Mouse (Mus musculus) frontal cortex, adult (tissue): ENCODE data around the gene Scaf11.

ENCODE experiments used
- ATAC-seq: cut with Nextera tagmentation; 2 replicates; pipeline ENCODE4 v1.9.2; 2017; ENCODE audit warnings: mild to moderate bottlenecking, moderate library complexity, mixed read lengths; ENCODE audit not compliant: low TSS enrichment

Gene Scaf11

DNA sequence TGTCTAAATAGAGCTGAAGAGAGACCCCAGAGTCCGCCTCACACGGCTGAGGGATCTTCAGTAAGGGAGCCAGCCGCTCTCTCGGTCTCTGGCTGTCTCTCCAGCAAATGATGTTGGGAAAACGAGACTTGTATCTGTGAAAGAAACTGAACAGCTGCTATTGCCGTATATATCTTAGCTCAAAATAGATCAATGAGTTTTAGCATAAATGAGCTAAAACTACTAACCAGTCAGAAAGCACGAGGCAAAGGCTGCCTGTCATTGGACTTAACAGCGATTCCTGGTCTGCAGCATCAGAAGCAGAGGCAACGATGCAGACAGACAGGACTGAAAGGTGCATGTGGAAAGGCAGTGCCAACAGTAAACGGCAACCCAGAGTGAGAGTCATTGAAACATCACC is 62.3 kb downstream of the Scaf11 start:
- peak; percentile 84 for ATAC-seq

DNA sequence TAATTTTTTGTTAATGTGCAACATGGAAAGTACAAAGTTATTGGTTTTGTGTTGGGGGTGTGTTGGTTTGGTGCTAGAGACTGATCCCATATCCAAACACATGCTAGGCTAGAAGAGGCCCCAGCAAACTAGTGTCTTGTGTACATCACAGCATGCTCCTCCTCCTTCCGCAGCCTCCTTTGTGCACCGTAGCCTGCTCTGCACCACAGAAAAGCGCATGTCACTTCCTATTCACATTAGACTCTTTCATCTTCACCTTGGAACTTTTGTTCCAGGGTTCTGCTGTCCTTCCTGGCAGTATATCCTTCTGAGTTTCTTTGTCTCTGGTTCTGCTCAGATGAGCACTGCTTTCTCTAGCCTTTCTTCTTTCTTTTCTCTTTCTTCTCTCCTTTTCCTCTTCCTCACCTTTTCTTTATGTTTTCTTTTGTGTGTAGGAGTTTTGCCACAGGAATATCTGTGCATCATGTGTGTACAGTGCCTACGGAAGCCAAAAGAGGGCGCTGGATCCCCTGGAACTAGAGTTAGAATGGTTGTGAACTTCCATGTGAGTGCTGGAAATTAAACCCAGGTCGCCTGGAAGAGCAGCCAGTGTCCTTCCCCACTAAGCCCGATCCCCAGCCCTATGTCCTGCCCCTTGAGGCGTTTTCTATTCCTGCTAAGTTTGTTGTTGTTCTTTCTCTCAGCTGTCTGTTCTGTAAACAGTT is 63.9 kb downstream of the Scaf11 start:
- no peak for ATAC-seq

GRCm38 (mm10) chr15:96395071-96395470 is 65.6 kb downstream of the Scaf11 start:
- ATAC-seq: no peak

GRCm38 (mm10) chr15:96392878-96393277 is 67.8 kb downstream of the Scaf11 start:
- ATAC-seq: no peak

GRCm38 (mm10) chr15:96388565-96388964 is 72.1 kb downstream of the Scaf11 start:
- ATAC-seq: peak; percentile 95

DNA sequence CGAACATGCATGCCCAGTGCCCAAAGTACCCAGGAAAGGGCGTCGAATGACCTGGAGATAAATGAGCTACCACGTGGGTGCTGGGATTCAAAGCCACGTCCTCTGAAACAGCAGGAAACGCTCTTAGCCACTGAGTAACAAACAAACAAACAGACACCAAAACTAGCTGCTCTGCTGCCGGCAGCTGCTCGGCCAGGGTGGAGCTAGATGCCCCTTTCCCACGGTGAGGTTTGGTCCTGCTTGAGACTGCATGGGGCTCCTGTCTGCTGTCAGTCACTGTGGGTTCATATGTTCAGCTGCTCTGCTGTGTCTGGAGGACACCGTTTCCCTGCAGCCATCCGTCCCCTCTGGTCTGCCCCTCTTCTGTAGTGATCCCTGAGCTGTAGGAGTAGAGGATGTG is 78.4 kb downstream of the Scaf11 start:
- ATAC-seq: no peak

GRCm38 (mm10) chr15:96377701-96378100 is 82.9 kb downstream of the Scaf11 start:
- ATAC-seq: no peak

DNA sequence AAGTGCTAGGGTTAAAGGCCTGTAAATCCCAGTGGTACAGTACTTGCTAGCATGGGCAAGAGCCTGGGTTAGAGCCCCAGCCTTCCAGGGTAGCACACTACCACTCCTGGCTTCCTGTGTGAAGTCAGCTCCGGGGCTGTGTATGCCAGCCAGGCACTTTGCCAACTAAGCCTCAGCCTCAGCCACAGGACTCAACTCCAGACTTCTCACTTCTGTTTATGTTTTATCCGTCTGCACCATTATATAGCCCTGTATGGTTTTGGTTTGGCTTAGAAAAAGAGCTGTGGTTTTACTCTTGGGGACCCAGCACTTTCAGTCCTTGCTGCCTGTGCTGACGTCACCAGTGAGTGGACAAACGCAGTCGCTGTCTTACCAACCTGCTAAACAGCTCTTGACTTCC is 83.4 kb downstream of the Scaf11 start:
- no peak for ATAC-seq

GRCm38 (mm10) chr15:96376214-96376613 is 84.4 kb downstream of the Scaf11 start:
- no peak for ATAC-seq

- no peak for ATAC-seq
These were observed 87.5 kb downstream of the Scaf11 start for GRCm38 (mm10) chr15:96373161-96373560.

- no peak for ATAC-seq
These were observed 88.0 kb downstream of the Scaf11 start for GRCm38 (mm10) chr15:96372628-96373027.

- ATAC-seq: no peak
These were observed 89.3 kb downstream of the Scaf11 start for GRCm38 (mm10) chr15:96371311-96371710.

- ATAC-seq: no peak
These were observed 94.3 kb downstream of the Scaf11 start for GRCm38 (mm10) chr15:96366176-96366963.

DNA sequence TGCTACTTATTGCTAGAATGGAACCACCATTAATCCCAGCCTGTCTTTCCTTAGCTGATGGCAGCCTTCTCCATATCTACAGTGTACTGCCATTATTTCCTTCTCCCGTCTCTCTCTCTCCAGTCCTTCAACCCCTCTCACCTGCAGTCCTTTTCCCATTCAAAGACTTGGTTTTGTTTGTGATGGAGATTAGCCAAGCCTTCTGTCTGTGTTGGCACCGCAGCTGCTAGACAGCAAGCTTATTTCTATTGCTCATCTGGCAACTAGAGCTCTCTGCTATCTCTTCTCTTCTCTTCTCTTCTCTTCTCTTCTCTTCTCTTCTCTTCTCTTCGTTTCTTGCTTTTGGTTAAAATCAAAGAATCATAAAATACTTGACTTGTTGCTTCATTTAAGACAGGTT is 95.3 kb downstream of the Scaf11 start:
- no peak for ATAC-seq
